Mouse (Mus musculus) gastrocnemius, postnatal 10 days (tissue): ENCODE results near the gene Gcn1l1. TPM values are rescaled to one million over a fixed set of nuclear protein-coding genes. Genes with fewer than 3 reads are reported as not detected.

Source experiments
- DNase-seq: peaks from one replicate; pipeline ENCODE4 v3.0.0; 2021; ENCODE audit warnings: mixed read lengths
- total RNA-seq, 2 experiments: library from RNA; stranded (reverse); gene quantifications; 2 replicates each; pipeline ENCODE4 v1.2.3; 2021

Gene Gcn1l1
- total RNA-seq, 2 experiments from 2014 or later = 33.4 to 41.7 TPM

- DNase-seq = peak; percentile 29
Measured at GRCm38 (mm10) chr5:115534856-115535255, 30.2 kb upstream of the Gcn1l1 start.

GRCm38 (mm10) chr5:115535635-115536034, 29.4 kb upstream of the Gcn1l1 start:
- DNase-seq = peak; percentile 51

GRCm38 (mm10) chr5:115538017-115538692, 26.9 kb upstream of the Gcn1l1 start:
- peak; percentile 40 for DNase-seq

- DNase-seq = peak; percentile 97
Measured at GRCm38 (mm10) chr5:115538693-115539043, 26.4 kb upstream of the Gcn1l1 start.

- no peak for DNase-seq
Measured at GRCm38 (mm10) chr5:115542635-115543384, 22.2 kb upstream of the Gcn1l1 start.

- DNase-seq = peak; percentile 58
Measured at GRCm38 (mm10) chr5:115543509-115544253, 21.4 kb upstream of the Gcn1l1 start.

- DNase-seq = peak; percentile 13
Measured at GRCm38 (mm10) chr5:115544655-115545185, 20.3 kb upstream of the Gcn1l1 start.

GRCm38 (mm10) chr5:115545636-115546035, 19.4 kb upstream of the Gcn1l1 start:
- no peak for DNase-seq

GRCm38 (mm10) chr5:115546536-115546935, 18.5 kb upstream of the Gcn1l1 start:
- DNase-seq = peak; percentile 11

- DNase-seq = no peak
Measured at GRCm38 (mm10) chr5:115547014-115547413, 18.0 kb upstream of the Gcn1l1 start.

- DNase-seq = no peak
Measured at GRCm38 (mm10) chr5:115547421-115547820, 17.6 kb upstream of the Gcn1l1 start.

- DNase-seq = no peak
Measured at GRCm38 (mm10) chr5:115548501-115549285, 16.4 kb upstream of the Gcn1l1 start.

- DNase-seq = no peak
Measured at GRCm38 (mm10) chr5:115550482-115551005, 14.5 kb upstream of the Gcn1l1 start.

- no peak for DNase-seq
Measured at GRCm38 (mm10) chr5:115551386-115551785, 13.7 kb upstream of the Gcn1l1 start.

- DNase-seq = no peak
Measured at GRCm38 (mm10) chr5:115551799-115552198, 13.3 kb upstream of the Gcn1l1 start.

GRCm38 (mm10) chr5:115553801-115554420, 11.1 kb upstream of the Gcn1l1 start:
- DNase-seq = no peak

- no peak for DNase-seq
Measured at GRCm38 (mm10) chr5:115554536-115555291, 10.3 kb upstream of the Gcn1l1 start.

GRCm38 (mm10) chr5:115556217-115556616, 8.8 kb upstream of the Gcn1l1 start:
- DNase-seq = peak; percentile 76

- DNase-seq = no peak
Measured at GRCm38 (mm10) chr5:115558182-115558794, 6.8 kb upstream of the Gcn1l1 start.
